Mouse (Mus musculus) liver, embryonic 14.5 days (tissue): ENCODE measurements around the gene 1700001J03Rik.

Source experiments
- CTCF ChIP-seq: IDR thresholded peaks from 2 replicates; pipeline ENCODE4 v1.5.1; 2016; ENCODE audit warnings: antibody characterized with exemption, low read depth, control low read depth
- EP300 ChIP-seq: IDR thresholded peaks from 2 replicates; pipeline ENCODE4 v1.6.1; 2016; ENCODE audit warnings: antibody characterized with exemption, low read depth

GRCm38 (mm10) chr5:146227496-146227895 lies 42.4 kb upstream of the 1700001J03Rik start:
- TF ChIP-seq CTCF (no peak), EP300 (no peak)
